Mouse (Mus musculus) heart, adult 2 months (tissue): ENCODE results near the gene 1700028J19Rik.

Experiments
- CTCF ChIP-seq: fragments of 200-600 bp; IDR thresholded peaks from 2 replicates; pipeline ENCODE4 v1.8.1; 2022; ENCODE audit warnings: antibody characterized with exemption, mild to moderate bottlenecking, moderate library complexity
- EP300 ChIP-seq: fragments of 200-500 bp; IDR thresholded peaks from 2 replicates; pipeline ENCODE4 v1.6.1; 2011; ENCODE audit warnings: low read depth, low read length, control low read depth; ENCODE audit not compliant: insufficient read depth
- POLR2A ChIP-seq: fragments of 200-500 bp; IDR thresholded peaks from 2 replicates; pipeline ENCODE4 v1.6.1; 2011; ENCODE audit warnings: mild to moderate bottlenecking, low read depth, low read length, control low read depth; ENCODE audit not compliant: insufficient read depth

- TF ChIP-seq EP300 (no peak), POLR2A (no peak), CTCF (no peak)
These were observed 44.5 kb upstream of the 1700028J19Rik start for GRCm38 (mm10) chr7:44290986-44291385.
